Comparison of ENCODE assay signal across 10 mouse cellular contexts in the genomic region with DNA sequence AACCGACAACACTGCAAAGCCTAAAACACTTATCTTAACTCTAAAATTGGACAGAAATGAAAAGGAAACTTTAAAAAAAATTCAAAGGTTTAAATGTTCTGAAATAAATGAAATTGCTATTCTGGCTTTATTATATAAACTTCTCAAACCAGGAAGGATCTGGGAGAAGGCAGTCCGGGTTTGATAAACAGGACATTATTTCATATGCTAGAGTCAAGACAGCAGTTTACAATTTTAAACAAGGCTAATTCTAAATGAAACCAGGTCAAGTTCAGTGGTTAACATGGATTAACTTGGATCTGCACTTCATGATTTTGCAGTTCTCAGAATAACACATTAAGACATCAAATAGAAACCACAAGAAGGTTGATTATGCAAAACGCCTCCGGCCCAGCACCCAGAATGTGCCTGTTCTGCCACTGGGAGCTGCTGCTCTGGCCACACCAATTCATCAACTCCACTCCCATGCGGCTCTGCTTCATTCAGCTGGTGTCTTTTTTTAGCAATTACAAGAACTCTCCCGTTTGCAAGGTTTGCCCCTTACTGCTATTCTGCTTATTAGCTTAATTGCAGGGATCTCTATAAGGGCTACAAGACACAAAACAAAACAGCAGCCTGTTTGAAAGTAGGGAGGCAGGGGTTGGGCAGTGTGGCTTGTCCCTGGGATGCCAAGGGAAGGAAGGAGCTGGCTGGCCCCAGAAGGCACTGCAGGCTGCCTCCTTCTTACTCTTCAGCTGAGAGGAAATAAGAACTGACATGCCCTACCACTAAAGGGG. TPM values are rescaled to one million over a fixed set of nuclear protein-coding genes. Genes with fewer than 3 reads are reported as not detected.
A peak's percentile ranks its signal among the peaks of the same experiment; 100 is the strongest.
DNase-seq lines count a peak whose midpoint lies in the region; ATAC-seq lines count a peak whose summit lies in the region.
"Had no signal": no experiment of that assay in that cellular context is flagged by ENCODE, and none has a peak within 500 bp of the region (broad histone marks: within the 10 kb centered on the region; RNA-seq: fewer than 3 reads in every experiment).

No protein-coding gene starts in this region.

- no peak overlapping the region for H3K27ac ChIP-seq in hindbrain, embryonic 12.5 days
- H3K27ac ChIP-seq in hindbrain, embryonic 11.5 days (ENCODE audit: low read depth, low read length), result no peak overlapping the region
- peak overlapping the region; percentile 20; the same call in 1 of the 2 replicates for H3K27ac ChIP-seq in midbrain, embryonic 12.5 days (replicated peaks)
- H3K27ac ChIP-seq in midbrain, embryonic 11.5 days (ENCODE audit: low read depth, low read length), result no peak overlapping the region
- 0 out of 2 replicates have a peak overlapping the region, but pooled peaks have one; percentile 14 for H3K27ac ChIP-seq in forebrain, embryonic 12.5 days
- H3K27ac ChIP-seq in midbrain, embryonic 16.5 days (ENCODE audit: low read length), result peak overlapping the region; percentile 64; the same call in 1 of the 2 replicates

- no peak overlapping the region for H3K9ac ChIP-seq in hindbrain, embryonic 12.5 days
- H3K9ac ChIP-seq in hindbrain, embryonic 11.5 days (ENCODE audit: low read depth, low read length), result no peak overlapping the region
- no peak overlapping the region for H3K9ac ChIP-seq in midbrain, embryonic 12.5 days (replicated peaks)
- no peak overlapping the region for H3K9ac ChIP-seq in midbrain, embryonic 11.5 days (ENCODE audit: low read length)
- H3K9ac ChIP-seq in forebrain, embryonic 12.5 days, result no peak overlapping the region
- no peak overlapping the region for H3K9ac ChIP-seq in midbrain, embryonic 16.5 days (ENCODE audit: low read depth, low read length)

- H3K4me3 ChIP-seq in hindbrain, embryonic 12.5 days, result no peak overlapping the region
- no peak overlapping the region for H3K4me3 ChIP-seq in hindbrain, embryonic 11.5 days (ENCODE audit: low read depth, low read length)
- no peak overlapping the region for H3K4me3 ChIP-seq in midbrain, embryonic 12.5 days
- H3K4me3 ChIP-seq in midbrain, embryonic 11.5 days (ENCODE audit: low read depth, low read length), result no peak overlapping the region
- no peak overlapping the region for H3K4me3 ChIP-seq in forebrain, embryonic 12.5 days (replicated peaks)
- no peak overlapping the region for H3K4me3 ChIP-seq in midbrain, embryonic 16.5 days (ENCODE audit: low read depth, low read length)

- no peak overlapping the region for H3K4me2 ChIP-seq in hindbrain, embryonic 12.5 days (replicated peaks)
- H3K4me2 ChIP-seq in hindbrain, embryonic 11.5 days (replicated peaks; ENCODE audit: low read depth, low read length), result no peak overlapping the region
- H3K4me2 ChIP-seq in midbrain, embryonic 12.5 days (replicated peaks), result no peak overlapping the region
- no peak overlapping the region for H3K4me2 ChIP-seq in midbrain, embryonic 11.5 days
- 0 out of 2 replicates have a peak overlapping the region, but pooled peaks have one; percentile 6 for H3K4me2 ChIP-seq in forebrain, embryonic 12.5 days
- no peak overlapping the region for H3K4me2 ChIP-seq in midbrain, embryonic 16.5 days (ENCODE audit: low read length)

- no peaks in the 10 kb centered on the region for H3K9me3 ChIP-seq in hindbrain, embryonic 12.5 days (replicated peaks)
- H3K9me3 ChIP-seq in hindbrain, embryonic 11.5 days (ENCODE audit: control insufficient read depth, low read length), result no peaks in the 10 kb centered on the region
- no peaks in the 10 kb centered on the region for H3K9me3 ChIP-seq in midbrain, embryonic 12.5 days
- H3K9me3 ChIP-seq in midbrain, embryonic 11.5 days (ENCODE audit: control insufficient read depth, low read length), result no peaks in the 10 kb centered on the region
- no peaks in the 10 kb centered on the region for H3K9me3 ChIP-seq in forebrain, embryonic 12.5 days
- no peaks in the 10 kb centered on the region for H3K9me3 ChIP-seq in midbrain, embryonic 16.5 days (replicated peaks; ENCODE audit: control insufficient read depth, low read length, poor library complexity, severe bottlenecking)

- peaks cover 13% of the 10 kb centered on the region for H3K4me1 ChIP-seq in hindbrain, embryonic 12.5 days
- no peaks in the 10 kb centered on the region for H3K4me1 ChIP-seq in hindbrain, embryonic 11.5 days (replicated peaks; ENCODE audit: control insufficient read depth, insufficient read depth, low read length)
- peaks cover 19% of the 10 kb centered on the region for H3K4me1 ChIP-seq in midbrain, embryonic 12.5 days
- 0 out of 2 replicates have a peak, but pooled peaks cover 2% of the 10 kb centered on the region for H3K4me1 ChIP-seq in midbrain, embryonic 11.5 days (ENCODE audit: control insufficient read depth, insufficient read depth, low read length)
- H3K4me1 ChIP-seq in forebrain, embryonic 12.5 days, result peaks cover 18% of the 10 kb centered on the region
- H3K4me1 ChIP-seq in midbrain, embryonic 16.5 days (ENCODE audit: control insufficient read depth, insufficient read depth, low read length), result peaks cover 21% of the 10 kb centered on the region

- 59% methylated on average over 6 of the region's 6 CpGs for WGBS in hindbrain, embryonic 12.5 days
- WGBS in hindbrain, embryonic 11.5 days, result 59% methylated on average over 6 of the region's 6 CpGs
- 57% methylated on average over 6 of the region's 6 CpGs for WGBS in midbrain, embryonic 12.5 days
- 71% methylated on average over 6 of the region's 6 CpGs for WGBS in midbrain, embryonic 11.5 days
- WGBS in forebrain, embryonic 12.5 days, result 37% methylated on average over 6 of the region's 6 CpGs
- WGBS in midbrain, embryonic 16.5 days, result 36% methylated on average over 6 of the region's 6 CpGs

- H3K27me3 ChIP-seq in hindbrain, embryonic 12.5 days, result no peaks in the 10 kb centered on the region
- no peaks in the 10 kb centered on the region for H3K27me3 ChIP-seq in hindbrain, embryonic 11.5 days (ENCODE audit: control insufficient read depth, insufficient read depth, low read length)
- H3K27me3 ChIP-seq in midbrain, embryonic 12.5 days, result no peaks in the 10 kb centered on the region
- no peaks in the 10 kb centered on the region for H3K27me3 ChIP-seq in midbrain, embryonic 11.5 days (ENCODE audit: control insufficient read depth, insufficient read depth, low read length)
- H3K27me3 ChIP-seq in forebrain, embryonic 12.5 days, result no peaks in the 10 kb centered on the region
- no peaks in the 10 kb centered on the region for H3K27me3 ChIP-seq in midbrain, embryonic 16.5 days (ENCODE audit: control insufficient read depth, insufficient read depth, low read depth, low read length)

- no peaks in the 10 kb centered on the region for H3K36me3 ChIP-seq in hindbrain, embryonic 12.5 days
- H3K36me3 ChIP-seq in hindbrain, embryonic 11.5 days (ENCODE audit: control insufficient read depth, insufficient read depth, low read length), result no peaks in the 10 kb centered on the region
- H3K36me3 ChIP-seq in midbrain, embryonic 12.5 days, result no peaks in the 10 kb centered on the region
- no peaks in the 10 kb centered on the region for H3K36me3 ChIP-seq in midbrain, embryonic 11.5 days (ENCODE audit: control insufficient read depth, insufficient read depth, low read length)
- no peaks in the 10 kb centered on the region for H3K36me3 ChIP-seq in forebrain, embryonic 12.5 days (replicated peaks)
- H3K36me3 ChIP-seq in midbrain, embryonic 16.5 days (ENCODE audit: control insufficient read depth, insufficient read depth, low read length), result no peaks in the 10 kb centered on the region

- no peak for DNase-seq in hindbrain, embryonic 11.5 days (ENCODE audit: low spot score)
- DNase-seq in midbrain, embryonic 11.5 days (ENCODE audit: low spot score, missing footprints), result no peak
- no peak for DNase-seq in cerebellum, adult 9-11 months
- DNase-seq: cerebellum, postnatal 36 days; gastrocnemius, postnatal 36 days had no signal

- peak; percentile 32; the same call in 1 of the 2 replicates for ATAC-seq in hindbrain, embryonic 12.5 days (ENCODE audit: low FRiP score)
- no peak for ATAC-seq in hindbrain, embryonic 11.5 days (ENCODE audit: low FRiP score)
- no peak; the same call in 1 of the 2 replicates for ATAC-seq in midbrain, embryonic 12.5 days (ENCODE audit: low FRiP score, low read depth)
- ATAC-seq in midbrain, embryonic 11.5 days (ENCODE audit: low FRiP score), result no peak
- peak; percentile 81; the same call in 1 of the 2 replicates for ATAC-seq in forebrain, embryonic 12.5 days (ENCODE audit: low FRiP score)
- ATAC-seq in midbrain, embryonic 16.5 days, result 0 out of 2 replicates have a peak, but pooled peaks have one; percentile 44
- ATAC-seq in cerebellum, adult (ENCODE audit: insufficient number of reproducible peaks, low FRiP score, low TSS enrichment), result no peak

RNA-seq across cellular contexts. Expression of gene Samd5, which starts 24.8 kb away (rescaled TPM):
- 6.6 and 7.0 TPM in 2 replicates for polyA plus RNA-seq in hindbrain, embryonic 12.5 days (2016; fragmentation: Nextera tagmentation; extraction: Ambion mirVana)
- 4.9 and 7.3 TPM in 2 replicates for polyA plus RNA-seq in hindbrain, embryonic 11.5 days (2014; fragmentation: Nextera tagmentation; extraction: Ambion mirVana)
- polyA plus RNA-seq in midbrain, embryonic 12.5 days (2016; fragmentation: Nextera tagmentation; extraction: Ambion mirVana), result 9.5 and 9.9 TPM in 2 replicates
- polyA plus RNA-seq in midbrain, embryonic 11.5 days (2014; fragmentation: Nextera tagmentation; extraction: Ambion mirVana), result 8.0 and 8.4 TPM in 2 replicates
- polyA plus RNA-seq in forebrain, embryonic 12.5 days (2016; fragmentation: Nextera tagmentation; extraction: Ambion mirVana), result 5.9 and 6.2 TPM in 2 replicates
- 7.7 and 8.7 TPM in 2 replicates for polyA plus RNA-seq in midbrain, embryonic 16.5 days (2015; fragmentation: Nextera tagmentation; extraction: Ambion mirVana)

Comparison
In these comparisons a context has a peak if more than half of its experiments do, and no peak if none do; other contexts are left out.
1. ATAC-seq: peak in hindbrain, embryonic 12.5 days (single experiment), forebrain, embryonic 12.5 days (single experiment) and midbrain, embryonic 16.5 days (single experiment); none in hindbrain, embryonic 11.5 days (single experiment), midbrain, embryonic 12.5 days (single experiment), midbrain, embryonic 11.5 days (single experiment) and cerebellum, adult (single experiment).
2. H3K27ac ChIP-seq: peak in midbrain, embryonic 12.5 days (single experiment), forebrain, embryonic 12.5 days (single experiment) and midbrain, embryonic 16.5 days (single experiment); none in hindbrain, embryonic 12.5 days (single experiment), hindbrain, embryonic 11.5 days (single experiment) and midbrain, embryonic 11.5 days (single experiment).